Mouse (Mus musculus): ENCODE measurements around the gene Ezh1. TPM values are rescaled to one million over a fixed set of nuclear protein-coding genes. Genes with fewer than 3 reads are reported as not detected.

The Ezh1 gene
- polyA plus RNA-seq, 1 experiment from 2014 or later = 17.1 TPM

GRCm38 (mm10) chr11:101189495-101190180, 36.6 kb downstream of the Ezh1 start:
- no peaks in the 10 kb centered on the region for H3K27me3 ChIP-seq (replicated peaks; ENCODE audit: insufficient read depth, low read length)
- no peak overlapping the region for H3K4me2 ChIP-seq (replicated peaks; ENCODE audit: low read depth, low read length)
- no peaks in the 10 kb centered on the region for H3K9me3 ChIP-seq (ENCODE audit: low read length)
- 13% methylated on average over 5 of the region's 6 CpGs for WGBS
- DNase-seq (ENCODE audit: low spot score) (peak; percentile 93), ATAC-seq (peak; percentile 85)
- TF ChIP-seq EP300 (IDR thresholded peaks at IDR 0.05) (no peak), CTCF (IDR thresholded peaks at IDR 0.05) (no peak)
- peak overlapping the region; percentile 71 for H3K27ac ChIP-seq (ENCODE audit: low read length)
- H3K36me3 ChIP-seq (ENCODE audit: insufficient read depth, low read length) = peaks cover 4% of the 10 kb centered on the region; the same call in 1 of the 2 replicates
- 0 out of 2 replicates have a peak overlapping the region, but pooled peaks have one; percentile 13 for H3K9ac ChIP-seq (replicated peaks; ENCODE audit: low read depth)
- no peaks in the 10 kb centered on the region; the same call in 1 of the 2 replicates for H3K4me1 ChIP-seq (ENCODE audit: insufficient read depth, low read depth, low read length)
- no peak overlapping the region for H3K4me3 ChIP-seq (ENCODE audit: low read depth, low read length)

- 86% methylated on average over 11 of the region's 11 CpGs for WGBS
- no peaks in the 10 kb centered on the region for H3K9me3 ChIP-seq (ENCODE audit: low read length)
- H3K9ac ChIP-seq (replicated peaks; ENCODE audit: low read depth) = no peak overlapping the region
- ATAC-seq (no peak), DNase-seq (ENCODE audit: low spot score) (no peak)
- H3K36me3 ChIP-seq (ENCODE audit: insufficient read depth, low read length) = no peaks in the 10 kb centered on the region
- H3K4me1 ChIP-seq (ENCODE audit: insufficient read depth, low read depth, low read length) = no peaks in the 10 kb centered on the region; the same call in 1 of the 2 replicates
- H3K4me2 ChIP-seq (replicated peaks; ENCODE audit: low read depth, low read length) = no peak overlapping the region
- no peak overlapping the region for H3K4me3 ChIP-seq (ENCODE audit: low read depth, low read length)
- no peak overlapping the region for H3K27ac ChIP-seq (ENCODE audit: low read length)
- H3K27me3 ChIP-seq (replicated peaks; ENCODE audit: insufficient read depth, low read length) = no peaks in the 10 kb centered on the region
- TF ChIP-seq EP300 (IDR thresholded peaks at IDR 0.05) (no peak), CTCF (IDR thresholded peaks at IDR 0.05) (no peak)
Measured at GRCm38 (mm10) chr11:101188166-101188805, 38.0 kb downstream of the Ezh1 start.

GRCm38 (mm10) chr11:101187541-101187940, 38.7 kb downstream of the Ezh1 start:
- ATAC-seq (no peak), DNase-seq (ENCODE audit: low spot score) (no peak)
- WGBS = 91% methylated on average over 5 of the region's 5 CpGs
- Histone ChIP-seq H3K9ac (replicated peaks; ENCODE audit: low read depth) (no peak overlapping the region), H3K4me1 (ENCODE audit: insufficient read depth, low read depth, low read length) (no peaks in the 10 kb centered on the region; the same call in 1 of the 2 replicates), H3K4me3 (ENCODE audit: low read depth, low read length) (no peak overlapping the region), H3K36me3 (ENCODE audit: insufficient read depth, low read length) (no peaks in the 10 kb centered on the region), H3K27ac (ENCODE audit: low read length) (no peak overlapping the region), H3K4me2 (replicated peaks; ENCODE audit: low read depth, low read length) (no peak overlapping the region), H3K9me3 (ENCODE audit: low read length) (no peaks in the 10 kb centered on the region), H3K27me3 (replicated peaks; ENCODE audit: insufficient read depth, low read length) (no peaks in the 10 kb centered on the region)
- TF ChIP-seq CTCF (IDR thresholded peaks at IDR 0.05) (no peak), EP300 (IDR thresholded peaks at IDR 0.05) (no peak)

GRCm38 (mm10) chr11:101186526-101187247, 39.6 kb downstream of the Ezh1 start:
- Histone ChIP-seq H3K4me1 (ENCODE audit: insufficient read depth, low read depth, low read length) (no peaks in the 10 kb centered on the region; the same call in 1 of the 2 replicates), H3K4me3 (ENCODE audit: low read depth, low read length) (no peak overlapping the region), H3K27me3 (replicated peaks; ENCODE audit: insufficient read depth, low read length) (no peaks in the 10 kb centered on the region), H3K27ac (ENCODE audit: low read length) (no peak overlapping the region), H3K9me3 (ENCODE audit: low read length) (no peaks in the 10 kb centered on the region), H3K36me3 (ENCODE audit: insufficient read depth, low read length) (no peaks in the 10 kb centered on the region), H3K9ac (replicated peaks; ENCODE audit: low read depth) (no peak overlapping the region), H3K4me2 (replicated peaks; ENCODE audit: low read depth, low read length) (no peak overlapping the region)
- WGBS = 83% methylated on average over 27 of the region's 27 CpGs
- TF ChIP-seq CTCF (IDR thresholded peaks at IDR 0.05) = no peak
- no peak for TF ChIP-seq EP300 (IDR thresholded peaks at IDR 0.05)
- DNase-seq (ENCODE audit: low spot score) = no peak
- ATAC-seq = no peak

GRCm38 (mm10) chr11:101185441-101185840, 40.8 kb downstream of the Ezh1 start:
- DNase-seq (ENCODE audit: low spot score) (no peak), ATAC-seq (no peak)
- TF ChIP-seq EP300 (IDR thresholded peaks at IDR 0.05) = no peak
- no peak for TF ChIP-seq CTCF (IDR thresholded peaks at IDR 0.05)
- H3K9me3 ChIP-seq (ENCODE audit: low read length) = no peaks in the 10 kb centered on the region
- H3K27ac ChIP-seq (ENCODE audit: low read length) = no peak overlapping the region
- 93% methylated on average over 4 of the region's 4 CpGs for WGBS
- H3K27me3 ChIP-seq (replicated peaks; ENCODE audit: insufficient read depth, low read length) = no peaks in the 10 kb centered on the region
- no peaks in the 10 kb centered on the region; the same call in 1 of the 2 replicates for H3K4me1 ChIP-seq (ENCODE audit: insufficient read depth, low read depth, low read length)
- H3K4me2 ChIP-seq (replicated peaks; ENCODE audit: low read depth, low read length) = no peak overlapping the region
- H3K9ac ChIP-seq (replicated peaks; ENCODE audit: low read depth) = no peak overlapping the region
- H3K4me3 ChIP-seq (ENCODE audit: low read depth, low read length) = no peak overlapping the region
- no peaks in the 10 kb centered on the region for H3K36me3 ChIP-seq (ENCODE audit: insufficient read depth, low read length)

- DNase-seq (ENCODE audit: low spot score) = no peak
Measured at GRCm38 (mm10) chr11:101184984-101185383, 41.3 kb downstream of the Ezh1 start.

More at GRCm38 (mm10) chr11:101184984-101185383, 41.3 kb downstream of the Ezh1 start:
- Histone ChIP-seq H3K27me3 (replicated peaks; ENCODE audit: insufficient read depth, low read length) (no peaks in the 10 kb centered on the region), H3K9ac (replicated peaks; ENCODE audit: low read depth) (no peak overlapping the region), H3K36me3 (ENCODE audit: insufficient read depth, low read length) (no peaks in the 10 kb centered on the region), H3K4me3 (ENCODE audit: low read depth, low read length) (no peak overlapping the region), H3K4me1 (ENCODE audit: insufficient read depth, low read depth, low read length) (no peaks in the 10 kb centered on the region; the same call in 1 of the 2 replicates), H3K27ac (ENCODE audit: low read length) (no peak overlapping the region), H3K9me3 (ENCODE audit: low read length) (no peaks in the 10 kb centered on the region), H3K4me2 (replicated peaks; ENCODE audit: low read depth, low read length) (no peak overlapping the region)
- ATAC-seq = no peak
- 84% methylated on average over 12 of the region's 12 CpGs for WGBS
- no peak for TF ChIP-seq CTCF (IDR thresholded peaks at IDR 0.05)
- no peak for TF ChIP-seq EP300 (IDR thresholded peaks at IDR 0.05)

Data from lung, postnatal 0 days (tissue).